Mouse (Mus musculus) left cerebral cortex, adult 9 months (tissue): ENCODE data around the gene Spen.

Source experiments
- DNase-seq, 2 experiments: peaks; one replicate each; pipeline ENCODE4 v3.0.0; 2022; ENCODE audit warnings: low spot score in 2 of 2

Gene Spen

GRCm38 (mm10) chr4:141421423-141421822, 117.0 kb downstream of the Spen start:
- DNase-seq, result no peak

GRCm38 (mm10) chr4:141420886-141421285, 117.5 kb downstream of the Spen start:
- DNase-seq, result no peak

- DNase-seq, result no peak
Measured at GRCm38 (mm10) chr4:141420192-141420829, 118.1 kb downstream of the Spen start, which contains the start of gene Hspb7. Hspb7 (plus strand) TSS chr4:141420779.

- DNase-seq, result no peak
Measured at GRCm38 (mm10) chr4:141419398-141420191, 118.8 kb downstream of the Spen start.
